Mouse (Mus musculus) cerebellum, adult 2 months (tissue): ENCODE measurements around the gene Armh1.

Experiments
- CTCF ChIP-seq: fragments of 200-500 bp; IDR thresholded peaks from 2 replicates; pipeline ENCODE4 v1.5.1; 2011; ENCODE audit warnings: low read depth, mild to moderate bottlenecking, control low read depth, low read length, moderate library complexity, borderline replicate concordance; ENCODE audit not compliant: insufficient read depth
- POLR2A ChIP-seq: fragments of 200-500 bp; IDR thresholded peaks from 2 replicates; pipeline ENCODE4 v1.6.1; 2011; ENCODE audit warnings: low read length, control low read depth, borderline replicate concordance; ENCODE audit not compliant: insufficient read depth

DNA sequence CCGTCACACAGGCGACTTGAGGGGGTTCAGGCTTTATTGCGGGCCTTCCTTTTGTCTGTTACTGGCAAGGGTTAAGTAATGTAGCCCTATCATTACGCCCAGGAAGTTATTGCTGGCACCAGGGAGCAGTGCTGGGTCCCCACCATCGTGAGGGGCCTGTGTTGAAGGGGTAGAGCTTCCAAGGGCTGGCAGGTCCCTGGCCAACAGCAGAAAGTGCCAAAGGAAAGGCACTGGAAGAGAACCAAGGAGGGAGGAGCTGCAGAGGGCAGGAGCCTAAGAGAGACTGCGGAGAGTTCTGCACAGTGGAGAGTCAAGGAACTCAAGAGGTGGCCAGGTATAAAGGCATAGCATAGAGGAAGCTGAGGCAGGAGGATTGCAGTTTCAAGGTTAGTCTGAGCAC, 2.7 kb upstream of the Armh1 start:
- TF ChIP-seq CTCF (no peak), POLR2A (no peak)
